28 mouse cellular contexts compared by ENCODE assay signal in genomic region chr6:115919876-115920275, GRCm38 (mm10). TPM values are rescaled to one million over a fixed set of nuclear protein-coding genes. Genes with fewer than 3 reads are reported as not detected.
"Had no signal": no experiment of that assay in that cellular context is flagged by ENCODE, and none has a peak within 500 bp of the region (broad histone marks: within the 10 kb centered on the region; RNA-seq: fewer than 3 reads in every experiment).

No protein-coding gene starts in this region.

- H3K27me3 ChIP-seq: liver, embryonic 12.5 days had no signal

- H3K36me3 ChIP-seq: liver, embryonic 12.5 days had no signal

- H3K4me3 ChIP-seq: layer of hippocampus, adult 2 months; liver, embryonic 12.5 days had no signal

- DNase-seq: layer of hippocampus, adult 9-11 months; lung, adult 2 months; lung, postnatal 14 days; lung, postnatal 4 days; midbrain, embryonic 14.5 days; thymus, postnatal 25 days had no signal

- H3K27ac ChIP-seq: layer of hippocampus, adult 2 months; liver, embryonic 12.5 days had no signal

- H3K9me3 ChIP-seq: liver, embryonic 12.5 days had no signal

RNA-seq across cellular contexts. Expression of gene Rho, which starts 11.7 kb away (rescaled TPM):
- total RNA-seq: megakaryocyte-erythroid progenitor cell, adult 5-6 weeks had no signal
- polyA plus RNA-seq: intestine, embryonic 14.5 days; kidney, embryonic 14.5 days; liver, embryonic 12.5 days; liver, embryonic 16.5 days; midbrain, embryonic 11.5 days; neural tube, embryonic 11.5 days had no signal

RNA-seq across cellular contexts. Expression of gene H1foo, which starts 24.9 kb away (rescaled TPM):
- total RNA-seq: layer of hippocampus, adult 2 months; layer of hippocampus, postnatal 25 days; left cerebral cortex, adult 18-20 months; left cerebral cortex, postnatal 25 days; megakaryocyte progenitor cell, adult 5-6 weeks; megakaryocyte-erythroid progenitor cell, adult 5-6 weeks; midbrain, postnatal 0 days had no signal
- polyA plus RNA-seq: intestine, embryonic 14.5 days; intestine, postnatal 0 days; kidney, embryonic 14.5 days; large intestine, adult 2 months; limb, embryonic 11.5 days; limb, embryonic 14.5 days; liver, embryonic 12.5 days; liver, embryonic 16.5 days; lung, adult 2 months; lung, embryonic 16.5 days; midbrain, embryonic 11.5 days; midbrain, embryonic 14.5 days; midbrain, postnatal 0 days; neural tube, embryonic 11.5 days; neural tube, embryonic 14.5 days; small intestine, adult 2 months; spleen, adult 2 months; stomach, embryonic 16.5 days had no signal
